Mouse (Mus musculus) hindbrain, embryonic 13.5 days (tissue): ENCODE measurements around the gene Opa3. TPM values are rescaled to one million over a fixed set of nuclear protein-coding genes. Genes with fewer than 3 reads are reported as not detected.

Source experiments
- ATAC-seq: fragments of 200-750 bp; cut with Nextera tagmentation; 2 replicates; pipeline ENCODE4 v1.8.0; 2017; ENCODE audit warnings: moderate TSS enrichment; ENCODE audit not compliant: low FRiP score
- H3K27ac ChIP-seq: fragments of 300-500 bp; sonication (generic); 2 replicates; pipeline ENCODE4 v1.5.1; 2015; ENCODE audit warnings: inconsistent platforms, mild to moderate bottlenecking, moderate library complexity
- H3K27me3 ChIP-seq: fragments of 300-500 bp; sonication (generic); 2 replicates; pipeline ENCODE4 v1.6.1; 2015; ENCODE audit warnings: mild to moderate bottlenecking, inconsistent platforms
- H3K36me3 ChIP-seq: fragments of 300-500 bp; sonication (generic); 2 replicates; pipeline ENCODE4 v1.6.1; 2015; ENCODE audit warnings: mild to moderate bottlenecking, inconsistent platforms
- H3K4me1 ChIP-seq: fragments of 300-500 bp; sonication (generic); replicated peaks from 2 replicates; pipeline ENCODE4 v1.6.1; 2015; ENCODE audit warnings: inconsistent platforms
- H3K4me2 ChIP-seq: fragments of 300-500 bp; sonication (generic); 2 replicates; pipeline ENCODE4 v1.6.1; 2015; ENCODE audit warnings: inconsistent platforms, mild to moderate bottlenecking, moderate library complexity
- H3K4me3 ChIP-seq: fragments of 300-500 bp; sonication (generic); 2 replicates; pipeline ENCODE4 v1.5.1; 2015; ENCODE audit warnings: mild to moderate bottlenecking, inconsistent platforms
- H3K9ac ChIP-seq: fragments of 300-500 bp; sonication (generic); 2 replicates; pipeline ENCODE4 v1.6.1; 2015; ENCODE audit warnings: mild to moderate bottlenecking, inconsistent platforms
- H3K9me3 ChIP-seq: fragments of 300-500 bp; sonication (generic); 2 replicates; pipeline ENCODE4 v1.6.1; 2016; ENCODE audit warnings: inconsistent platforms
- WGBS: fragments of 180-500 bp; shearing (Covaris S2); methylation state at CpG from one replicate; pipeline ENCODE4 v1.1.7; 2015; 5-methylcytosine and 5-hydroxymethylcytosine counted together
- polyA plus RNA-seq: library from polyadenylated mRNA; unstranded; fragments of >200 nt; fragmentation: Nextera tagmentation; extraction: Ambion mirVana; gene quantifications from 2 replicates; pipeline ENCODE4 v1.2.1, GENCODE M21; 2015

Gene Opa3
- polyA plus RNA-seq, 1 experiment from 2014 or later = 37.1 TPM

- no peak overlapping the region for H3K9ac ChIP-seq
- no peak for ATAC-seq
- peaks cover 4% of the 10 kb centered on the region for H3K4me1 ChIP-seq
- peaks cover 5% of the 10 kb centered on the region; the same call in 1 of the 2 replicates for H3K36me3 ChIP-seq
- WGBS = 12% methylated on average over 2 of the region's 3 CpGs
- peaks cover 16% of the 10 kb centered on the region; the same call in 1 of the 2 replicates for H3K27me3 ChIP-seq
- no peak overlapping the region for H3K4me3 ChIP-seq
- H3K9me3 ChIP-seq = no peaks in the 10 kb centered on the region
- no peak overlapping the region for H3K27ac ChIP-seq
- H3K4me2 ChIP-seq = no peak overlapping the region
These were observed 10.2 kb upstream of the Opa3 start for GRCm38 (mm10) chr7:19217944-19218343.

DNA sequence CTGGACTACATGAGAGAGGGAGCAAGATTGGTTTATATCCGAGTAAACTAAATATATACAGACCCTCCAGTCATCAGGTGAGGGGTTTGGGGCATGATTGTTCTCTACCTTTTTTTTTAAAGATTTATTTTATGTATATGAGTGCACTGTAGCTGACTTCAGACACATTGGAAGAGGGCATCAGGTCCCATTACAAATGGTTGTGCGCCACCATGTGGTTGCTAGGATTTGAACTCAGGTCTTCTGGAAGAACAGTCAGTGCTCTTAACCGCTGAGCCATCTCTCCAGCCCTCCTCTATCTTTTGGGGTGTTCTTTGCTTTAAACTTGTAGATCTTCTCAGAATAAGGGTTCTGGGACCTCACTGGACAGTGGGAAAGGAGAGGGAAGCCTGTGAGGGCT, 8.1 kb upstream of the Opa3 start:
- no peak for ATAC-seq
- H3K36me3 ChIP-seq = peaks cover 5% of the 10 kb centered on the region; the same call in 1 of the 2 replicates
- H3K9me3 ChIP-seq = no peaks in the 10 kb centered on the region
- 0 out of 2 replicates have a peak, but pooled peaks cover 6% of the 10 kb centered on the region for H3K27me3 ChIP-seq
- H3K27ac ChIP-seq = no peak overlapping the region
- no peak overlapping the region for H3K4me2 ChIP-seq
- 71% methylated on average over 3 of the region's 3 CpGs for WGBS
- peaks cover 4% of the 10 kb centered on the region for H3K4me1 ChIP-seq
- H3K9ac ChIP-seq = no peak overlapping the region
- no peak overlapping the region for H3K4me3 ChIP-seq

DNA sequence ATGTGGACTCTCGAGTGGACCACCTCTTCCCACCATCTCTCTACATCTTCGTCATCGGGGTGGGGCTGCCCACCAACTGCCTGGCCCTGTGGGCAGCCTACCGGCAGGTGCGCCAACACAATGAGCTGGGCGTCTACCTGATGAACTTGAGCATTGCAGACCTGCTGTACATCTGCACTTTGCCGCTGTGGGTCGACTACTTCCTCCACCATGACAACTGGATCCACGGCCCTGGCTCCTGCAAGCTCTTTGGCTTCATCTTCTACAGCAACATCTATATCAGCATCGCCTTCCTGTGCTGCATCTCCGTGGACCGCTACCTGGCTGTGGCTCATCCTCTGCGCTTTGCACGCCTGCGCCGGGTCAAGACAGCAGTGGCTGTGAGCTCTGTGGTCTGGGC, 5.9 kb upstream of the Opa3 start:
- no peak overlapping the region for H3K27ac ChIP-seq
- no peak for ATAC-seq
- H3K36me3 ChIP-seq = peaks cover 12% of the 10 kb centered on the region
- H3K9ac ChIP-seq = no peak overlapping the region
- peaks cover 7% of the 10 kb centered on the region for H3K4me1 ChIP-seq
- H3K4me2 ChIP-seq = no peak overlapping the region
- H3K4me3 ChIP-seq = no peak overlapping the region
- no peaks in the 10 kb centered on the region for H3K9me3 ChIP-seq
- 0 out of 2 replicates have a peak, but pooled peaks cover 3% of the 10 kb centered on the region for H3K27me3 ChIP-seq
- 95% methylated on average over 16 of the region's 16 CpGs for WGBS

GRCm38 (mm10) chr7:19222875-19223274, 5.3 kb upstream of the Opa3 start:
- no peak overlapping the region for H3K27ac ChIP-seq
- no peaks in the 10 kb centered on the region for H3K9me3 ChIP-seq
- 0 out of 2 replicates have a peak, but pooled peaks cover 3% of the 10 kb centered on the region for H3K27me3 ChIP-seq
- H3K9ac ChIP-seq = no peak overlapping the region
- H3K4me3 ChIP-seq = no peak overlapping the region
- WGBS = 89% methylated on average over 14 of the region's 14 CpGs
- H3K36me3 ChIP-seq = peaks cover 12% of the 10 kb centered on the region
- ATAC-seq = no peak
- H3K4me1 ChIP-seq = peaks cover 9% of the 10 kb centered on the region
- H3K4me2 ChIP-seq = no peak overlapping the region

DNA sequence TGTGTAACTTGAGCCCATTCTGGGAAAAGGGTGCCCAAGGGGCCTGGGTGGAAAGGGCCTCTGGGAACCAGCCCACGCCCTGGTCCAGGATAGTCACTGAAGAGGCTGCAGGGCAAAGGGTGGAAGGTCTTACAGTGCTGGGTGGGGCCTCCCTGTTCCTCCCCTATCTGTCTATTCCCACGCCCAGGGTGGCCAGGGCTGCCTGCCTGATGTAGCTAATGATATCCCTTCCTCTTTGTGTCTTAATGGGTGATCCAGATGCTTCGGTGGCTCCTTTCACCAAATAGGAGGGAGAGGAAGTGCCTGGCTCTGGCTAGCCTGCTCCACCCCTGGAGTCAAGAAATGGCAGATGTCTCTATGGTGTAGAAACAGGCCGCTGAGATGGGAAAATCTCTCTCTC, 3.2 kb upstream of the Opa3 start:
- Histone ChIP-seq H3K9ac (no peak overlapping the region; the same call in 1 of the 2 replicates), H3K9me3 (no peaks in the 10 kb centered on the region), H3K4me3 (no peak overlapping the region), H3K27ac (no peak overlapping the region), H3K36me3 (peaks cover 12% of the 10 kb centered on the region), H3K4me2 (no peak overlapping the region), H3K4me1 (peaks cover 18% of the 10 kb centered on the region), H3K27me3 (no peaks in the 10 kb centered on the region)
- no peak for ATAC-seq
- 89% methylated on average over 4 of the region's 4 CpGs for WGBS

- H3K4me2 ChIP-seq = peak overlapping the region; percentile 86
- no peaks in the 10 kb centered on the region for H3K9me3 ChIP-seq
- H3K9ac ChIP-seq = peak overlapping the region; percentile 85
- WGBS = 18% methylated on average over 20 of the region's 20 CpGs
- H3K27me3 ChIP-seq = no peaks in the 10 kb centered on the region
- ATAC-seq = peak; percentile 37
- peaks cover 15% of the 10 kb centered on the region for H3K36me3 ChIP-seq
- peak overlapping the region; percentile 64 for H3K4me3 ChIP-seq
- peaks cover 26% of the 10 kb centered on the region for H3K4me1 ChIP-seq
- peak overlapping the region; percentile 99 for H3K27ac ChIP-seq
These were observed 1.0 kb upstream of the Opa3 start for GRCm38 (mm10) chr7:19226817-19227797.

GRCm38 (mm10) chr7:19228793-19229148, 637 bp downstream of the Opa3 start:
- peaks cover 30% of the 10 kb centered on the region for H3K4me1 ChIP-seq
- no peak for ATAC-seq
- H3K9me3 ChIP-seq = no peaks in the 10 kb centered on the region
- H3K9ac ChIP-seq = peak overlapping the region; percentile 82
- H3K4me3 ChIP-seq = peak overlapping the region; percentile 64
- peak overlapping the region; percentile 85 for H3K4me2 ChIP-seq
- H3K36me3 ChIP-seq = peaks cover 20% of the 10 kb centered on the region
- H3K27me3 ChIP-seq = no peaks in the 10 kb centered on the region
- WGBS = under 1% methylated on average over 14 of the region's 14 CpGs
- peak overlapping the region; percentile 99 for H3K27ac ChIP-seq

DNA sequence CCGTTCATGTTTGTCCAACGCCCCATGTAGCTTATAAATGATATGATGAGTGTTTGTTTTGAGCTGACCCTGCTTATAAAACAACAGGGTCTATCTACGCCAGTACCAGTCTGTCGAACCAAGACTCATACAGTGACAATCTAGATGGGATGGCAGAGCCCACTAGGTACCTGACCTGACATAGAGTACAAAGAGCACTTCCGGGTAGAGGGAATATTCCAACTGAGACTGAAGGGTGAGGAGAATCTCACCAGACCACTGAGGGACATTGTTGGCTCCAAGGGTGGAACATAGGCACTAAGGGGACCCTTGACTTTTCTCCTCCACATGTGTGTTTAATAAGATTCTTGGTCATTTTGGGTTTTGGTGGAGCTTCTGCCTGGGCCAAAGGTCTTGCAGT, 1.3 kb downstream of the Opa3 start:
- peaks cover 20% of the 10 kb centered on the region for H3K36me3 ChIP-seq
- ATAC-seq = no peak
- H3K27me3 ChIP-seq = no peaks in the 10 kb centered on the region
- WGBS = 55% methylated on average over 5 of the region's 5 CpGs
- H3K4me1 ChIP-seq = peaks cover 30% of the 10 kb centered on the region
- H3K9ac ChIP-seq = peak overlapping the region; percentile 82
- peak overlapping the region; percentile 85 for H3K4me2 ChIP-seq
- peak overlapping the region; percentile 99 for H3K27ac ChIP-seq
- H3K9me3 ChIP-seq = no peaks in the 10 kb centered on the region
- H3K4me3 ChIP-seq = peak overlapping the region; percentile 64

DNA sequence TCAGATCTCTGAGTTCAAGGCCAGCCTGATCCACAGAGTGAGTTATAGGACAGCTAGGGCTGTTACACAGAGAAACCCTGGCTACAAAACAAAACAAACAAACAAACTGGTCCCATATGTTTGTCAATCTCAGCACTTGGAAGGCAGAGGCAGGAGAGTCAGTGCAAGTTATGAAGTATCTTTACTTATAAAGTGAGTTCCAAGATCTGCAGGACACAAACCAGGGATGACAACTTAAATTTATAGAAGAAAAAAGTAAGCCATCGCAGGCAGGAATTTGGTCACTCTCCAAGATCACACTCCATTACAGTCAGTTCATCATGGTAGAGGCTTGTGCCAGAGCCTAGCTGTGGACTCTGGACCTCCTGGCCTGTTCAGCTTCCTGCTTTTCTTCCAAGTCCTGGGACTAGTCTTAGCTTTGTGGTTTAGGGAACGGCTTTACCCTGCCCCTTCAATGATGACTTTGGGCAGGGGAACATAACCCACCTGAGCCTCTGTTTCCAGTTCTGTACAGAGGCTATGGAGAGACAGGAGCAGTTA, 2.0 kb downstream of the Opa3 start:
- Histone ChIP-seq H3K4me1 (peaks cover 30% of the 10 kb centered on the region), H3K4me3 (peak overlapping the region; percentile 64), H3K27me3 (no peaks in the 10 kb centered on the region), H3K9me3 (no peaks in the 10 kb centered on the region), H3K4me2 (peak overlapping the region; percentile 85), H3K36me3 (peaks cover 20% of the 10 kb centered on the region), H3K9ac (peak overlapping the region; percentile 82), H3K27ac (no peak overlapping the region)
- no peak for ATAC-seq
- whole genome bisulfite sequencing = 98% methylated on average over 2 of the region's 2 CpGs

- Histone ChIP-seq H3K36me3 (peaks cover 15% of the 10 kb centered on the region), H3K4me3 (no peak overlapping the region), H3K9me3 (no peaks in the 10 kb centered on the region), H3K9ac (peak overlapping the region; percentile 82; the same call in 1 of the 2 replicates), H3K27me3 (no peaks in the 10 kb centered on the region), H3K27ac (no peak overlapping the region), H3K4me2 (no peak overlapping the region), H3K4me1 (peaks cover 30% of the 10 kb centered on the region)
- ATAC-seq = no peak
- 96% methylated on average over 5 of the region's 5 CpGs for WGBS
These were observed 2.8 kb downstream of the Opa3 start for GRCm38 (mm10) chr7:19230899-19231298.

GRCm38 (mm10) chr7:19231849-19232248, 3.7 kb downstream of the Opa3 start:
- WGBS = 91% methylated on average over 3 of the region's 3 CpGs
- no peak for ATAC-seq
- peaks cover 14% of the 10 kb centered on the region for H3K36me3 ChIP-seq
- peaks cover 32% of the 10 kb centered on the region for H3K4me1 ChIP-seq
- no peak overlapping the region for H3K27ac ChIP-seq
- H3K4me2 ChIP-seq = no peak overlapping the region
- H3K9ac ChIP-seq = no peak overlapping the region
- H3K27me3 ChIP-seq = no peaks in the 10 kb centered on the region
- no peaks in the 10 kb centered on the region for H3K9me3 ChIP-seq
- H3K4me3 ChIP-seq = no peak overlapping the region

DNA sequence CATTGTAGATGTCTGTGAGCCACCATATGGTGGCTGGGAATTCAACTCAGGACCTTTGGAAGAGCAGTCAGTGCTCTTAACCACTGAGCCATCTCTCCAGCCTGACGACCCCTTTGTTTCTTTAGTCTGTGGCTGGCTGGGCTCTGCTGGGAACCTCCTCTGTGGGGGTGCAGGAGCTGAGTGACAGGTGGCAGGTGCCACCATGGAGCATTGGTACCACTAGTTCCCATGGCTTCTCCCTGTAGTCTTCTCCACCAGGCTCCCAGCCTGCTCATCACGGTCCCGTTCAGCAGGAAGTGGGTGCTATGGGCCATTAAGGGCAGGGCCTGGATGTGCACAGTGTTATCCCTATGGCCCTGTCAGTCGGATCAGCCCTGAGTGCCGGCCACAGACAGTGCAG, 6.5 kb downstream of the Opa3 start:
- H3K4me2 ChIP-seq = no peak overlapping the region
- 81% methylated on average over 5 of the region's 5 CpGs for WGBS

More for the DNA sequence above, 6.5 kb downstream of the Opa3 start:
- Histone ChIP-seq H3K9me3 (no peaks in the 10 kb centered on the region), H3K27me3 (no peaks in the 10 kb centered on the region), H3K4me3 (no peak overlapping the region), H3K4me1 (peaks cover 25% of the 10 kb centered on the region), H3K27ac (no peak overlapping the region), H3K36me3 (peaks cover 14% of the 10 kb centered on the region), H3K9ac (no peak overlapping the region)
- ATAC-seq = no peak
